Mouse (Mus musculus) ES-E14 (cell line): Measurements from ENCODE around the gene Rbm19.

Experiments used
- HCFC1 ChIP-seq: IDR thresholded peaks from 2 replicates; pipeline ENCODE4 v1.6.1; 2012; ENCODE audit warnings: low read length, inconsistent platforms, borderline replicate concordance; ENCODE audit not compliant: insufficient read depth
- MAFK ChIP-seq: IDR thresholded peaks from 2 replicates; pipeline ENCODE4 v1.6.1; 2014; ENCODE audit warnings: mild to moderate bottlenecking, low read depth, low read length, inconsistent platforms; ENCODE audit not compliant: insufficient read depth
- ZC3H11A ChIP-seq: IDR thresholded peaks from 2 replicates; pipeline ENCODE4 v1.6.1; 2012; ENCODE audit warnings: low read depth, mild to moderate bottlenecking, inconsistent platforms, low read length, borderline replicate concordance
- ZNF384 ChIP-seq: IDR thresholded peaks from 2 replicates; pipeline ENCODE4 v1.6.1; 2012; ENCODE audit warnings: low read depth, low read length, inconsistent platforms

DNA sequence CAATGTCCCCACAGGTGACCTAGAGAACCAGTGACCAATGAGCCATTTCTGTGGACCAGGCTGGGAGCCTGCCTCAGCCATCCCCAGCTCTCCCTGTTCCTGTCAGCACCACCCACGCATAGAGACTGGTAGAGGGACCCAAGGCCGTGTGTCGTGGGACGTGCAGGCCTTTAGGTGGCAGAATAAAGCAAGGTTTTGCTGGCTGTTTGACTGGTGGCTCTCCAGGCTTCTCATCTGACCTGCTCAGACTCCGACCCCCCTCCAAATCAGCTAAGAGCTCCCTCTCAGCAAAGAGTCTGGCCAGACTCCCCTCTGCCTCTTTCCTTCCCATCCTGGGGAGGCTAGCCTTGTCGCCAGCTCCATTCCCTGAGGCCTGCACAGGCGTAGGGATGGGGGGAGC is 58.1 kb downstream of the Rbm19 start:
- TF ChIP-seq ZC3H11A = no peak
- TF ChIP-seq HCFC1 = no peak
- TF ChIP-seq ZNF384 = no peak
- TF ChIP-seq MAFK = no peak
